21 mouse cellular contexts compared by ENCODE assay signal in the genomic region with DNA sequence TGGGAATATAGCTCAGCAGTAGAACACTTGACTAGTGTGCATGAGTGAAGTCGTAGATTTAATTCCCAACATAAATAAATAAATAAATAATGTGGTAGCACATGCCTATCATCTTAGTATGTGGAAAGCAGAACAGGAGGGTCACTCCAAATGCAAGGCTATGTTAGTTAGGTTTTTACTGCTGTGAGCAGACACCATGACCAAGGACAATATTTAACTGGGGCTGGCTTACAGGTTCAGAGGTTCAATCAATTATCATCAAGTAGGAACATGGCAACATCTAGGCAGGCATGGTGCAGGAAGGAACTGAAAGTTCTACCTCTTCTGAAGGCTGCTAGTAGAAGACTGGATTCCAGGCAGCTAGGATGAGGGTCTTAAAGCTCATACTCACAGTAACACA.
"Had no signal": no experiment of that assay in that cellular context is flagged by ENCODE, and none has a peak within 500 bp of the region (broad histone marks: within the 10 kb centered on the region; RNA-seq: fewer than 3 reads in every experiment).

No protein-coding gene starts in this region.

- H3K36me3 ChIP-seq: limb, embryonic 10.5 days; limb, embryonic 13.5 days; liver, embryonic 12.5 days; liver, embryonic 15.5 days; lung, embryonic 15.5 days; midbrain, embryonic 10.5 days; midbrain, embryonic 13.5 days; neural tube, embryonic 13.5 days had no signal

- H3K9me3 ChIP-seq: limb, embryonic 10.5 days; limb, embryonic 13.5 days; liver, embryonic 12.5 days; liver, embryonic 15.5 days; lung, embryonic 15.5 days; midbrain, embryonic 10.5 days; midbrain, embryonic 13.5 days had no signal

- DNase-seq: liver; lung, adult 18-20 months; lung, postnatal 10 days; lung, postnatal 36 days; retina, postnatal 1 day; right cerebral cortex, postnatal 25 days; spleen, adult 18-20 months; thymus, adult 18-20 months; thymus, postnatal 36 days had no signal

- ATAC-seq: intestine, postnatal 0 days; liver, embryonic 12.5 days; midbrain, embryonic 13.5 days; midbrain, embryonic 16.5 days had no signal

- H3K27ac ChIP-seq: limb, embryonic 10.5 days; limb, embryonic 13.5 days; liver, embryonic 12.5 days; liver, embryonic 15.5 days; lung, embryonic 15.5 days; midbrain, embryonic 10.5 days; midbrain, embryonic 13.5 days; neural tube, embryonic 13.5 days had no signal

- H3K27me3 ChIP-seq: limb, embryonic 13.5 days; liver, embryonic 12.5 days; liver, embryonic 15.5 days; lung, embryonic 15.5 days; megakaryocyte, embryonic 14.5 days; midbrain, embryonic 13.5 days; neural tube, embryonic 13.5 days had no signal

- H3K4me3 ChIP-seq: limb, embryonic 10.5 days; limb, embryonic 13.5 days; liver, embryonic 12.5 days; liver, embryonic 15.5 days; lung, embryonic 15.5 days; megakaryocyte, embryonic 14.5 days; midbrain, embryonic 10.5 days; midbrain, embryonic 13.5 days; myocyte; neural tube, embryonic 13.5 days had no signal

- H3K9ac ChIP-seq: limb, embryonic 13.5 days; liver, embryonic 12.5 days; liver, embryonic 15.5 days; lung, embryonic 15.5 days; midbrain, embryonic 13.5 days; neural tube, embryonic 13.5 days had no signal

- H3K4me1 ChIP-seq: limb, embryonic 10.5 days; liver, embryonic 12.5 days; liver, embryonic 15.5 days; lung, embryonic 15.5 days; megakaryocyte, embryonic 14.5 days had no signal

- H3K4me2 ChIP-seq: limb, embryonic 13.5 days; liver, embryonic 12.5 days; liver, embryonic 15.5 days; lung, embryonic 15.5 days; midbrain, embryonic 13.5 days; neural tube, embryonic 13.5 days had no signal
